ENCODE assay signal across 14 mouse cellular contexts in the genomic region with DNA sequence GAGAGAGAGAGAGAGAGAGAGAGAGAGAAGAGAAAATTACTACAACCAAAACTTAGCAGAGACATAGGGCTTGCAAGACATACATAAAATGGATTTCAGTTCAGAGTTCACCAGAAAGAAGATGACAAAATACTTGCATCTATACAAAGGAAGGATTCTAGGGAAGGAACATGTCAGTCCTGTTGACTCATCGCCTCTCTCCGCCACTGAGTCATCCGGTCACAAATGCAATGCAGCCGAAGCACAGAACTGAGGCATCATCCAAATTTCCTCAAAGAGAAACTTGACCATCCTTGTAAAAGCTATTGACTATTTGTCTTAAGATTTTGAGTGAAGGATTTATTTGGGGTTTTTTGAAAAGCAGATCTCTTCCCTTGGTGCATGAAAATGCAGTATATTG.
"Had no signal": no experiment of that assay in that cellular context is flagged by ENCODE, and none has a peak within 500 bp of the region (broad histone marks: within the 10 kb centered on the region; RNA-seq: fewer than 3 reads in every experiment).

No protein-coding gene starts in this region.

- H3K4me3 ChIP-seq: kidney, embryonic 15.5 days; limb, embryonic 12.5 days; liver, embryonic 15.5 days; midbrain, embryonic 10.5 days had no signal

- H3K27ac ChIP-seq: kidney, embryonic 15.5 days; limb, embryonic 12.5 days; liver, embryonic 15.5 days; midbrain, embryonic 10.5 days had no signal

- H3K4me1 ChIP-seq: kidney, embryonic 15.5 days; limb, embryonic 12.5 days; liver, embryonic 15.5 days had no signal

- DNase-seq: kidney, adult 2 months; kidney, postnatal 25 days; lung, adult 2 months; lung, postnatal 36 days; midbrain, embryonic 14.5 days; thymus, adult 18-20 months; thymus, postnatal 14 days had no signal

- H3K9me3 ChIP-seq: kidney, embryonic 15.5 days; limb, embryonic 12.5 days; liver, embryonic 15.5 days; midbrain, embryonic 10.5 days had no signal

- H3K27me3 ChIP-seq: kidney, embryonic 15.5 days; limb, embryonic 12.5 days; liver, embryonic 15.5 days had no signal

- H3K4me2 ChIP-seq: kidney, embryonic 15.5 days; limb, embryonic 12.5 days; liver, embryonic 11.5 days; liver, embryonic 15.5 days had no signal

- H3K9ac ChIP-seq: kidney, embryonic 15.5 days; limb, embryonic 12.5 days; liver, embryonic 15.5 days had no signal

- H3K36me3 ChIP-seq: kidney, embryonic 15.5 days; limb, embryonic 12.5 days; liver, embryonic 15.5 days; midbrain, embryonic 10.5 days had no signal

- ATAC-seq: intestine, embryonic 16.5 days; lung, postnatal 0 days had no signal
